Comparison of ENCODE assay signal across 21 mouse cellular contexts in genomic region chr12:35408461-35408860, GRCm38 (mm10).
DNase-seq lines count a peak whose midpoint lies in the region; ATAC-seq and TF ChIP-seq lines count a peak whose summit lies in the region.
"Had no signal": no experiment of that assay in that cellular context is flagged by ENCODE, and none has a peak within 500 bp of the region (broad histone marks: within the 10 kb centered on the region; RNA-seq: fewer than 3 reads in every experiment).

No protein-coding gene starts in this region.

- no peaks in the 10 kb centered on the region for H3K9me3 ChIP-seq in forebrain, postnatal 0 days (ENCODE audit: low read length)
- no peaks in the 10 kb centered on the region for H3K9me3 ChIP-seq in forebrain, embryonic 12.5 days
- no peaks in the 10 kb centered on the region for H3K9me3 ChIP-seq in heart, embryonic 14.5 days (ENCODE audit: control insufficient read depth, low read length)
- H3K9me3 ChIP-seq in kidney, embryonic 16.5 days (ENCODE audit: low read length), result no peaks in the 10 kb centered on the region
- H3K9me3 ChIP-seq: hindbrain, embryonic 13.5 days; lung, embryonic 15.5 days had no signal

- no peak for TF ChIP-seq POLR2A in embryonic fibroblast, embryonic 13.5 days (IDR thresholded peaks at IDR 0.05; ENCODE audit: low read depth, low read length)

- 58% methylated on average over 3 of the region's 3 CpGs for WGBS in forebrain, postnatal 0 days
- WGBS in forebrain, embryonic 12.5 days, result 85% methylated on average over 3 of the region's 3 CpGs
- 56% methylated on average over 3 of the region's 3 CpGs for WGBS in heart, embryonic 14.5 days
- WGBS in kidney, embryonic 16.5 days, result 57% methylated on average over 3 of the region's 3 CpGs

- intact Hi-C loops in heart, postnatal 25 days (cut with DNase I), result no loop called here

- peak; percentile 12 for DNase-seq in forebrain, postnatal 0 days
- no peak for DNase-seq in heart, postnatal 25 days (ENCODE audit: low spot score)
- DNase-seq in kidney, adult 18-20 months, result no peak
- DNase-seq: adrenal gland, postnatal 25 days; cerebellum, adult 9-10 months; gastrocnemius, postnatal 14 days; kidney, adult 11 months; layer of hippocampus, adult 9-11 months; lung, postnatal 36 days; midbrain, embryonic 14.5 days; thymus, adult 2 months; thymus, postnatal 4 days had no signal

- no peak overlapping the region for H3K27ac ChIP-seq in forebrain, postnatal 0 days (ENCODE audit: low read depth, low read length)
- no peak overlapping the region for H3K27ac ChIP-seq in forebrain, embryonic 12.5 days
- peak overlapping the region; percentile 47 to 64; a peak in 3 of 4 replicates for H3K27ac ChIP-seq in heart, embryonic 14.5 days (replicated peaks in 1 of 2; ENCODE audit: control insufficient read depth in 1 of 2, insufficient read depth in 1 of 2, low read depth in 2 of 2, low read length in 2 of 2)
- H3K27ac ChIP-seq in kidney, embryonic 16.5 days (ENCODE audit: low read length), result peak overlapping the region; percentile 83
- H3K27ac ChIP-seq in embryonic fibroblast, embryonic 13.5 days (ENCODE audit: insufficient read depth, low read length), result peak overlapping the region; percentile 61
- H3K27ac ChIP-seq: hindbrain, embryonic 13.5 days; liver, embryonic 14.5 days; lung, embryonic 15.5 days; stomach, postnatal 0 days had no signal

- TF ChIP-seq CTCF in forebrain, postnatal 0 days (IDR thresholded peaks at IDR 0.05; ENCODE audit: low read depth), result no peak
- TF ChIP-seq CTCF in embryonic fibroblast, embryonic 13.5 days (IDR thresholded peaks at IDR 0.05; ENCODE audit: borderline replicate concordance, insufficient read depth, low read length), result no peak

- H3K27me3 ChIP-seq in forebrain, postnatal 0 days (ENCODE audit: insufficient read depth, low read length), result no peaks in the 10 kb centered on the region
- no peaks in the 10 kb centered on the region for H3K27me3 ChIP-seq in forebrain, embryonic 12.5 days
- no peaks in the 10 kb centered on the region for H3K27me3 ChIP-seq in heart, embryonic 14.5 days (ENCODE audit: control insufficient read depth, insufficient read depth, low read length)
- no peaks in the 10 kb centered on the region for H3K27me3 ChIP-seq in kidney, embryonic 16.5 days (ENCODE audit: insufficient read depth, low read length)
- H3K27me3 ChIP-seq: hindbrain, embryonic 13.5 days; lung, embryonic 15.5 days had no signal

- no peak overlapping the region for H3K4me3 ChIP-seq in forebrain, postnatal 0 days (ENCODE audit: low read depth, low read length)
- no peak overlapping the region for H3K4me3 ChIP-seq in forebrain, embryonic 12.5 days (replicated peaks)
- H3K4me3 ChIP-seq in heart, embryonic 14.5 days (ENCODE audit: control insufficient read depth in 1 of 2, insufficient read depth in 1 of 2, low read depth in 1 of 2, low read length in 2 of 2), result no peak overlapping the region
- H3K4me3 ChIP-seq in kidney, embryonic 16.5 days (ENCODE audit: low read length), result no peak overlapping the region
- no peak overlapping the region for H3K4me3 ChIP-seq in embryonic fibroblast, embryonic 13.5 days (ENCODE audit: insufficient read depth, low read length)
- H3K4me3 ChIP-seq: hindbrain, embryonic 13.5 days; lung, embryonic 15.5 days had no signal

- H3K36me3 ChIP-seq in forebrain, postnatal 0 days (ENCODE audit: insufficient read depth), result no peaks in the 10 kb centered on the region
- H3K36me3 ChIP-seq in forebrain, embryonic 12.5 days (replicated peaks), result no peaks in the 10 kb centered on the region
- H3K36me3 ChIP-seq in heart, embryonic 14.5 days (ENCODE audit: control insufficient read depth, insufficient read depth, low read length), result no peaks in the 10 kb centered on the region
- no peaks in the 10 kb centered on the region for H3K36me3 ChIP-seq in kidney, embryonic 16.5 days (ENCODE audit: insufficient read depth, low read length)
- H3K36me3 ChIP-seq: hindbrain, embryonic 13.5 days; lung, embryonic 15.5 days had no signal

- H3K4me2 ChIP-seq in forebrain, postnatal 0 days (ENCODE audit: low read depth), result no peak overlapping the region
- H3K4me2 ChIP-seq in forebrain, embryonic 12.5 days, result no peak overlapping the region
- H3K4me2 ChIP-seq in heart, embryonic 14.5 days (ENCODE audit: low read length), result peak overlapping the region; percentile 3; the same call in 1 of the 2 replicates
- peak overlapping the region; percentile 20; the same call in 1 of the 2 replicates for H3K4me2 ChIP-seq in kidney, embryonic 16.5 days (replicated peaks; ENCODE audit: low read depth, low read length)
- H3K4me2 ChIP-seq: hindbrain, embryonic 13.5 days; lung, embryonic 15.5 days had no signal

- H3K4me1 ChIP-seq in forebrain, postnatal 0 days (ENCODE audit: insufficient read depth), result no peaks in the 10 kb centered on the region
- H3K4me1 ChIP-seq in forebrain, embryonic 12.5 days, result no peaks in the 10 kb centered on the region
- H3K4me1 ChIP-seq in heart, embryonic 14.5 days (ENCODE audit: control insufficient read depth in 2 of 2, insufficient read depth in 2 of 2, low read length in 2 of 2), result no peaks in the 10 kb centered on the region
- H3K4me1 ChIP-seq in kidney, embryonic 16.5 days (ENCODE audit: insufficient read depth, low read length), result peaks cover 5% of the 10 kb centered on the region; the same call in 1 of the 2 replicates
- H3K4me1 ChIP-seq in embryonic fibroblast, embryonic 13.5 days (ENCODE audit: control insufficient read depth, insufficient read depth, low read length), result peaks cover 6% of the 10 kb centered on the region; the same call in 1 of the 2 replicates
- H3K4me1 ChIP-seq: hindbrain, embryonic 13.5 days; lung, embryonic 15.5 days had no signal

- peak; percentile 70 for ATAC-seq in forebrain, postnatal 0 days
- no peak for ATAC-seq in forebrain, embryonic 12.5 days (ENCODE audit: low FRiP score)
- no peak for ATAC-seq in heart, embryonic 14.5 days (ENCODE audit: insufficient number of reproducible peaks, insufficient read depth, low FRiP score, low read depth)
- ATAC-seq in kidney, embryonic 16.5 days (ENCODE audit: low FRiP score, low TSS enrichment), result peak; percentile 88
- ATAC-seq: CD4-positive, CD25-positive, alpha-beta regulatory T cell, adult 4 months had no signal

- H3K9ac ChIP-seq in forebrain, postnatal 0 days, result no peak overlapping the region
- H3K9ac ChIP-seq in forebrain, embryonic 12.5 days, result no peak overlapping the region
- H3K9ac ChIP-seq in heart, embryonic 14.5 days (ENCODE audit: low read length), result no peak overlapping the region
- no peak overlapping the region for H3K9ac ChIP-seq in kidney, embryonic 16.5 days (replicated peaks; ENCODE audit: low read length)
- H3K9ac ChIP-seq: hindbrain, embryonic 13.5 days; liver, embryonic 14.5 days; lung, embryonic 15.5 days had no signal

Comparison
In these comparisons a context has a peak if more than half of its experiments do, and no peak if none do; other contexts are left out.
1. ATAC-seq: peak in forebrain, postnatal 0 days (single experiment) and kidney, embryonic 16.5 days (single experiment); none in forebrain, embryonic 12.5 days (single experiment) and heart, embryonic 14.5 days (single experiment).
2. H3K27ac ChIP-seq: peak in heart, embryonic 14.5 days (2 of 2), kidney, embryonic 16.5 days (single experiment) and embryonic fibroblast, embryonic 13.5 days (single experiment); none in forebrain, postnatal 0 days (single experiment) and forebrain, embryonic 12.5 days (single experiment).
3. H3K4me2 ChIP-seq: peak in heart, embryonic 14.5 days (single experiment) and kidney, embryonic 16.5 days (single experiment); none in forebrain, postnatal 0 days (single experiment) and forebrain, embryonic 12.5 days (single experiment).